Mouse (Mus musculus): ENCODE measurements around the gene Mas1. TPM values are rescaled to one million over a fixed set of nuclear protein-coding genes. Genes with fewer than 3 reads are reported as not detected.

Gene Mas1
- polyA plus RNA-seq (2014; fragmentation: Illumina TruSeq; extraction: RNeasy Lipid Tissue Mini Kit (QIAGEN cat#74804); ENCODE audit: low read depth, low replicate concordance), result 1.4 TPM

DNA sequence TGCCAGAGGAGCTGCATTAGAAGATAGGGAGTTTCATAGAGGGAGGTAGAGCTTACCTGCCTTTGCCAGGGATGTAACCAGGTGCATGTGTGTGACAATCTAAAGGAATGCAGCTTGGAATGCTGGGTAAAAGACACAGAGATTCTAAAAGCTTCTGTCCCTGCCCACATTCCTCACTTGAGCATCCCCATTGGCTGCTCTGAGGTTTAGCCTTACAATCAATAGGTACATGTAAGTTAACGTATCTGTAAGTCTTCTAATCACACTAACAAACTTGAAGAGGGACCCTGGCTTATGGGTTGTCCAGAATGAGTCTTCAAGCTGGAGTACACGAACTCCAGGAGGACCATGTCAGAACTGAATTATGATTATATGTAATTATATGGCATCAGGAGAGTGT lies at the start of gene Mas1:
Gene Mas1 (minus strand): TSS at position 101 of the 400 bp plus-strand sequence.

GRCm38 (mm10) chr17:12915881-12916583 lies 48.1 kb upstream of the Mas1 start, which contains the start of gene Mrpl18:
TSS of gene Mrpl18 (minus strand) at chr17:12916345.

GRCm38 (mm10) chr17:12915488-12915880 lies 47.5 kb upstream of the Mas1 start, which contains the start of gene Tcp1:
TSS of gene Tcp1 (plus strand) at chr17:12915701.

GRCm38 (mm10) chr17:12909361-12910280 lies 41.7 kb upstream of the Mas1 start, which contains the start of gene Pnldc1:
TSS of gene Pnldc1 (minus strand) at chr17:12910230.

GRCm38 (mm10) chr17:12875734-12876133 lies 7.8 kb upstream of the Mas1 start, which contains the start of gene Mrgprh:
TSS of gene Mrgprh (plus strand) at chr17:12876034.

Other genes with a start within 250 kb of the Mas1 start
- gene Slc22a1, start 192.3 kb downstream of the Mas1 start, polyA plus RNA-seq (2014; fragmentation: Illumina TruSeq; extraction: RNeasy Lipid Tissue Mini Kit (QIAGEN cat#74804); ENCODE audit: low read depth, low replicate concordance), result 9.8 TPM
- 54.0 TPM for gene Igf2r, start 98.5 kb downstream of the Mas1 start, polyA plus RNA-seq (2014; fragmentation: Illumina TruSeq; extraction: RNeasy Lipid Tissue Mini Kit (QIAGEN cat#74804); ENCODE audit: low read depth, low replicate concordance)
- 7.3 TPM for gene Mrgprh, start 7.9 kb upstream of the Mas1 start, polyA plus RNA-seq (2014; fragmentation: Illumina TruSeq; extraction: RNeasy Lipid Tissue Mini Kit (QIAGEN cat#74804); ENCODE audit: low read depth, low replicate concordance)
- 1.6 TPM for gene Pnldc1, start 42.1 kb upstream of the Mas1 start, polyA plus RNA-seq (2014; fragmentation: Illumina TruSeq; extraction: RNeasy Lipid Tissue Mini Kit (QIAGEN cat#74804); ENCODE audit: low read depth, low replicate concordance)
- gene Tcp1, start 47.6 kb upstream of the Mas1 start, polyA plus RNA-seq (2014; fragmentation: Illumina TruSeq; extraction: RNeasy Lipid Tissue Mini Kit (QIAGEN cat#74804); ENCODE audit: low read depth, low replicate concordance), result 166 TPM
- 171 TPM for gene Mrpl18, start 48.2 kb upstream of the Mas1 start, polyA plus RNA-seq (2014; fragmentation: Illumina TruSeq; extraction: RNeasy Lipid Tissue Mini Kit (QIAGEN cat#74804); ENCODE audit: low read depth, low replicate concordance)
- gene Acat3, start 72.5 kb upstream of the Mas1 start, polyA plus RNA-seq (2014; fragmentation: Illumina TruSeq; extraction: RNeasy Lipid Tissue Mini Kit (QIAGEN cat#74804); ENCODE audit: low read depth, low replicate concordance), result 0.52 TPM
- 6.1 TPM for gene Acat2, start 92.6 kb upstream of the Mas1 start, polyA plus RNA-seq (2014; fragmentation: Illumina TruSeq; extraction: RNeasy Lipid Tissue Mini Kit (QIAGEN cat#74804); ENCODE audit: low read depth, low replicate concordance)
- gene Wtap, start 126.0 kb upstream of the Mas1 start, polyA plus RNA-seq (2014; fragmentation: Illumina TruSeq; extraction: RNeasy Lipid Tissue Mini Kit (QIAGEN cat#74804); ENCODE audit: low read depth, low replicate concordance), result 43.6 TPM
- gene Sod2, start 138.7 kb upstream of the Mas1 start, polyA plus RNA-seq (2014; fragmentation: Illumina TruSeq; extraction: RNeasy Lipid Tissue Mini Kit (QIAGEN cat#74804); ENCODE audit: low read depth, low replicate concordance), result 703 TPM
- gene Gpr31b, start 184.2 kb upstream of the Mas1 start, polyA plus RNA-seq (2014; fragmentation: Illumina TruSeq; extraction: RNeasy Lipid Tissue Mini Kit (QIAGEN cat#74804); ENCODE audit: low read depth, low replicate concordance), result not detected
- not detected for gene Tcp10b, start 193.0 kb upstream of the Mas1 start, polyA plus RNA-seq (2014; fragmentation: Illumina TruSeq; extraction: RNeasy Lipid Tissue Mini Kit (QIAGEN cat#74804); ENCODE audit: low read depth, low replicate concordance)

Data from heart, adult 10 weeks (tissue).